Mouse (Mus musculus): ENCODE data around the gene Zfp626. TPM values are rescaled to one million over a fixed set of nuclear protein-coding genes. Genes with fewer than 3 reads are reported as not detected.
"Not testable (repeated sequence)": the region's sequence is repeated elsewhere in the genome, so short reads cannot be mapped to it uniquely, and the experiment has no call there.

Zfp626 gene
- 2.3 and 2.4 TPM in 2 replicates for polyA plus RNA-seq (2015; fragmentation: Nextera tagmentation; extraction: Ambion mirVana)

DNA sequence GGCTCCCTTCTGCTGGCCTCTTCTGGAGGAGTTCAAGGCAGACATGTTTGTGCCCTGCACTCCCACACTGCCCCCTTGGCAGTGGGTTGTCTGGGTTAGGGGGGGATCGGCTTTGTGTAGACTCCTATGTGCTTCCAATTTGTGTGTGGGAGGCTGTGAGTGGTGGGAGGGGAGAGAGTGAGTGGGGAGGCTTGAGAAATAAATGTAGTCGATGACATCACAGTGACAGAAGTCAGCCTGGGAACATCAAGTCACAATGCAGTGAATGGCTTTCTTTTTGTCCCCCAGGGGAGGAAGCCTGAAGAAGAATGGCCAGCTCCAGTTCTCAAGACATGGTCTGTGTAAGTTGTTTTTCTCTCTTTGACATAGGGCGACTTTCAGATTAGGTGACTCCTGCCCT lies at the start of gene Zfp626:
Gene Zfp626, plus strand, starts transcription at position 301 of the 400 bp plus-strand sequence.
- H3K9me3 ChIP-seq (ENCODE audit: control insufficient read depth, low read length); H3K27ac ChIP-seq (ENCODE audit: low read length); H3K4me3 ChIP-seq (ENCODE audit: low read length); H3K27me3 ChIP-seq (ENCODE audit: control insufficient read depth, insufficient read depth, low read depth, low read length); H3K9ac ChIP-seq (ENCODE audit: low read length); H3K4me2 ChIP-seq (ENCODE audit: low read depth, low read length); H3K4me1 ChIP-seq (replicated peaks; ENCODE audit: control insufficient read depth, insufficient read depth, low read length); ATAC-seq (ENCODE audit: low read depth): not testable (repeated sequence)
- H3K36me3 ChIP-seq (ENCODE audit: control insufficient read depth, insufficient read depth, low read length) = peaks cover 12% of the 10 kb centered on the region
- 85% methylated on average over 3 of the region's 3 CpGs for WGBS

DNA sequence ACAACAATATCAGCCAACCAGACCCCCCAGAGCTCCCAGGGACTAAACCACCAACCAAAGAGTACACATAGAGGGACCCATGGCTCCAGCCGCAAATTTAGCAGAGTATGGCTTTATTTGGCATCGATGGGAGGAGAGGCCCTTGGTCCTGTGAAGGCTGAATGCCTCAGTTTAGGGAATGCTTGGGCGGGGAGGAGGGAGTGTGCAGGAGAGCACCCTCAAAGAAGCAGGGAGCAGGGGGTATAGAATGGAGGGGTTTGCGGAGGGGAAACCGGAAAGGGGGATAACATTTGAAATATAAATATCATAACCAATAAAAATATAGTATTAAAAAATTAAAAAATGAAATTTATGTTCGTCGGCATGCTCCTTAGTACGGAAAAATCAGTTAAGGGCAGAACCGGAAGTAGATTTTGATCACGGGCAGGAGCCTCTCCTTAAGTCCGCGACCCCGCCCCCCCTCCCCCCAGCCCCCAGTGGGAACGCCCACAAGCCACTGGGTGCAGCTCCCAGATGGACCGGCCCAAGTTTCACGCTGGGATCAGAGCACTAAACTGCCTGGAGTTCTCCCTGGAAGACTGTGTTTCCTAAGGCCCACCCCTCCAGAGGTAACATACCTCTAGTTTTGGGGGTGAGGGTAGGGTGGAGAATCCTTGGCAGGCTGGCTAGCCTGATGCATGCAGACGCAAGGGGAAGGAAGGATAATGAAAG lies 41.7 kb upstream of the Zfp626 start:
- Histone ChIP-seq H3K4me3 (ENCODE audit: low read length) (peak overlapping the region; percentile 46), H3K27me3 (ENCODE audit: control insufficient read depth, insufficient read depth, low read depth, low read length) (no peaks in the 10 kb centered on the region), H3K4me1 (replicated peaks; ENCODE audit: control insufficient read depth, insufficient read depth, low read length) (no peaks in the 10 kb centered on the region; the same call in 1 of the 2 replicates), H3K27ac (ENCODE audit: low read length) (no peak overlapping the region), H3K9me3 (ENCODE audit: control insufficient read depth, low read length) (no peaks in the 10 kb centered on the region), H3K36me3 (ENCODE audit: control insufficient read depth, insufficient read depth, low read length) (no peaks in the 10 kb centered on the region), H3K4me2 (ENCODE audit: low read depth, low read length) (peak overlapping the region; percentile 65), H3K9ac (ENCODE audit: low read length) (peak overlapping the region; percentile 61)
- WGBS = 4% methylated on average over 17 of the region's 17 CpGs
- peak; percentile 89 for ATAC-seq (ENCODE audit: low read depth)

DNA sequence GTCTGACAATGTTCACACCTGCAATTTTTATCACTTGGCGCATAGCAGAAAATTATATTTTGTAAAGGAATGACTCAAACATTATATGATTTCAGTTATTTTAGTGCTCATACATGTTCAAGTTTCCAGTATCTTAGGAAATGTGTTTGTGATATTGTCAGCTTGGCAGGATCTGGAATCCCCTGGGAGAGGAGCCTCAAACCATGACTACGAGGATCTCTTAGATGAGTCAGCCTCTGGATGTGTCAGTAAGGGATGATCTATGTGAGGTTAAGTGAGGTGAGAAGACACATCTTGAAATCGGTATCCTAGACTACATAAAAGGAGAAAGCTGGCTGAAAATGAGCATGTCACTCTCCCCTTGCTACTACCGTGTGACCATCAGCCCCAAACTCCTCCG lies 17.7 kb upstream of the Zfp626 start:
- Histone ChIP-seq H3K4me3 (ENCODE audit: low read length) (no peak overlapping the region), H3K4me2 (ENCODE audit: low read depth, low read length) (no peak overlapping the region), H3K9me3 (ENCODE audit: control insufficient read depth, low read length) (peaks cover 6% of the 10 kb centered on the region), H3K27me3 (ENCODE audit: control insufficient read depth, insufficient read depth, low read depth, low read length) (no peaks in the 10 kb centered on the region), H3K4me1 (replicated peaks; ENCODE audit: control insufficient read depth, insufficient read depth, low read length) (no peaks in the 10 kb centered on the region), H3K36me3 (ENCODE audit: control insufficient read depth, insufficient read depth, low read length) (no peaks in the 10 kb centered on the region), H3K9ac (ENCODE audit: low read length) (no peak overlapping the region), H3K27ac (ENCODE audit: low read length) (no peak overlapping the region)
- WGBS = 79% methylated on average over 5 of the region's 5 CpGs
- ATAC-seq (ENCODE audit: low read depth) = no peak

DNA sequence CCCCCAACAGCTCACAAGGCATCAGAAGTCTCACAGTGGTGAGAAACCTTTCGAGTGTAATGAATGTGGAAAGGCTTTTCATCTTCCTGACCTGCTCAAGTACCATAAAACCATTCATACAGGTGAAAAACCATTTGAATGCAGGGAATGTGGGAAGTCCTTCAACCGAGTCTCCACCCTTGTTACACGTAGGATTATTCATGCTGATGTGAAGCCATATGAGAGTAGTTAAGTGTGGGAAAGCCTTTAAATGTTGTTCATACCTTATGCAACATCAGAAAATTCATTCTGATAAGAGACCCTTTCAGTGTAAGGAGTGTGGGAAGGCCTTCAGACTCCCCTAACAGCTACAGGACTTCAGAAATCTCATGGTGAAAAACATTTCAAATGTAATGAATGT lies 13.1 kb upstream of the Zfp626 start:
- 49% methylated on average over 2 of the region's 3 CpGs for WGBS
- not testable (repeated sequence) for H3K4me3 ChIP-seq (ENCODE audit: low read length); H3K4me2 ChIP-seq (ENCODE audit: low read depth, low read length); H3K9ac ChIP-seq (ENCODE audit: low read length); H3K9me3 ChIP-seq (ENCODE audit: control insufficient read depth, low read length); H3K36me3 ChIP-seq (ENCODE audit: control insufficient read depth, insufficient read depth, low read length); H3K4me1 ChIP-seq (replicated peaks; ENCODE audit: control insufficient read depth, insufficient read depth, low read length); H3K27me3 ChIP-seq (ENCODE audit: control insufficient read depth, insufficient read depth, low read depth, low read length)
- ATAC-seq (ENCODE audit: low read depth) = peak; percentile 57
- H3K27ac ChIP-seq (ENCODE audit: low read length) = peak overlapping the region; percentile 78

DNA sequence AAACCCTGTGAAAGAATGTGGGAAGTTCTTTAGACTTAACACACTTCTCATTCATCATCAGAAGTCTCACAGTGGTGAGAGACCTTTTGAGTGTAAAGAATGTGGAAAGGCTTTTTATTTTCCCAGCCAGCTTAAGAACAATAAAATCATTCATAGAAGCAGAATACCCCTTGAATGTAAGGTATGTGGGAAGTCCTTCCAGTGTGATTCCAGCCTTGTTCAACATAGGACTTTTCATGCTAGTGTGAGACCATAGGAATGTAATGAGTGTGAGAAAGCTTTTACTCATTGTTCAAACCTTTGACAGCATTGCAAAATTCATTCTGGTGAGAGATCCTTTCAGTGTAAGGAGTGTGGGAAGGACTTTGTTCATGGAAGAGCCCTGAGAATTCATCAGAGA lies 12.4 kb upstream of the Zfp626 start:
- H3K27me3 ChIP-seq (ENCODE audit: control insufficient read depth, insufficient read depth, low read depth, low read length) = no peaks in the 10 kb centered on the region
- no peak overlapping the region for H3K4me2 ChIP-seq (ENCODE audit: low read depth, low read length)
- H3K9ac ChIP-seq (ENCODE audit: low read length) = no peak overlapping the region
- no peak overlapping the region for H3K4me3 ChIP-seq (ENCODE audit: low read length)
- peaks cover 9% of the 10 kb centered on the region; the same call in 1 of the 2 replicates for H3K4me1 ChIP-seq (replicated peaks; ENCODE audit: control insufficient read depth, insufficient read depth, low read length)
- ATAC-seq (ENCODE audit: low read depth) = peak; percentile 59
- no peaks in the 10 kb centered on the region for H3K9me3 ChIP-seq (ENCODE audit: control insufficient read depth, low read length)
- no peaks in the 10 kb centered on the region for H3K36me3 ChIP-seq (ENCODE audit: control insufficient read depth, insufficient read depth, low read length)
- H3K27ac ChIP-seq (ENCODE audit: low read length) = peak overlapping the region; percentile 78

DNA sequence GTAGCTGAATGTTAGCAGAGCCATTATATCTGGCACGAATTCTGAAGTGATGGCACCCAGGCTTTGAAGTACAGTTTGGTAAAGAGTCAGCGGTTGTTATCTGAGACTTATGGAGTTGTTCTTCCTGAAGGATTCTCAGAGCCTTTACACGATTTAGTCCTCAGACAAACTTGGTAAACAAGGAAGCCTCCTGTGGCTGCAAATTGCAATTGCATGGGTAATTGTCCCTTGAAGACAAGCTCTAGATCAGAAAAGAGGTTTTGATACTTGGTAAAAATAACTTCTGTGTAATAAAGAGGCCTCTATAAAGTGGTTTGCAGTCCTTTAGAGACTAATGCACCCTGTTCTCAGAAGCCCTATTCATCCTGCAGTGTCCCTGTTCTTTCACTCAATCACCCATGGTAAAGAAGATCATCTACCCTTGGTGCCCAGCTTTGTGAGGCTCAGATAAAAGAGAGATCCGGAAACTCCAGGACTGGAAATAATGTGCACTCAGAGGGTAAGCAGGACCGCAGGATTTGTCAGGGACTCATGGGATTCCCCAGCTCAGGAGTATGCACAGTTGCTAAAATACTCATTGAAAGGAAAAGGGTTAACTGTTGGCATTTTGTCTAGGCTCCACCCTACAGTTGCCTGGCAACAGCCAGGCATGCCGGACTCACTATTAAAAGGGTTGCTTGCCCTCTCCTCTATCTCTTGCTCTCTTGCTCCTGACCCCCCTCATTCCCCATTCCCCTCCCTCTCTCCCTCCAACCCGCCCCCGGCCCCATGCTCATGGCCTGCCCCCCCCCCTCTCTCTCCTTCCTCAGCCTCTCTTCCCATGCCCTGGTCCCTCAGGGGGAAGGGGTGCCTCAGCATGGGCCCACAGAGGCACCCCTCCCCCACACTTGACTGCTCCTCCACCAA lies 8.8 kb upstream of the Zfp626 start:
- H3K27me3 ChIP-seq (ENCODE audit: control insufficient read depth, insufficient read depth, low read depth, low read length) = no peaks in the 10 kb centered on the region
- H3K9ac ChIP-seq (ENCODE audit: low read length) = no peak overlapping the region
- H3K27ac ChIP-seq (ENCODE audit: low read length) = peak overlapping the region; percentile 42; the same call in 1 of the 2 replicates
- peaks cover 9% of the 10 kb centered on the region; the same call in 1 of the 2 replicates for H3K4me1 ChIP-seq (replicated peaks; ENCODE audit: control insufficient read depth, insufficient read depth, low read length)
- H3K4me2 ChIP-seq (ENCODE audit: low read depth, low read length) = peak overlapping the region; percentile 35; the same call in 1 of the 2 replicates
- H3K9me3 ChIP-seq (ENCODE audit: control insufficient read depth, low read length) = no peaks in the 10 kb centered on the region
- no peaks in the 10 kb centered on the region for H3K36me3 ChIP-seq (ENCODE audit: control insufficient read depth, insufficient read depth, low read length)
- H3K4me3 ChIP-seq (ENCODE audit: low read length) = no peak overlapping the region
- WGBS = 18% methylated on average over 8 of the region's 8 CpGs
- ATAC-seq (ENCODE audit: low read depth) = peak; percentile 73; the same call in 1 of the 2 replicates

DNA sequence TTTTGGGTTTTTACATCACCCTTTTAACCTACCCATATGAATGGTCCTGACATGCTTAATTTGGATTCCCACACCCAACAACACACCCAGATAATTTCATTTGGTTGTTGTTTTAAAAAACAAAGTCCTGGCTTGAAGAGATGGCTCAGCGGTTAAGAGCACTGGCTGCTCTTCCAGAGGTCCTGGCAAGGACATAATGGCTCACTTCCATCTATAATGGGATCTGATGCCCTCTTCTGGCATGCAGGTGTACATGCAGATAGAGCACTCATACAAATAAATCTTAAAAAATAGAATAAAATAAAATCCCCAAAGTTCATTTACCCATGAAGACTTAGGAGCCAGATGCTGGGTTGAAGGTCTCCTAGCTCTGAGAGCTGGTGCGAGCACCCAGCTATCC lies 5.9 kb upstream of the Zfp626 start:
- H3K4me1 ChIP-seq (replicated peaks; ENCODE audit: control insufficient read depth, insufficient read depth, low read length) = peaks cover 13% of the 10 kb centered on the region; the same call in 1 of the 2 replicates
- no peak for ATAC-seq (ENCODE audit: low read depth)

DNA sequence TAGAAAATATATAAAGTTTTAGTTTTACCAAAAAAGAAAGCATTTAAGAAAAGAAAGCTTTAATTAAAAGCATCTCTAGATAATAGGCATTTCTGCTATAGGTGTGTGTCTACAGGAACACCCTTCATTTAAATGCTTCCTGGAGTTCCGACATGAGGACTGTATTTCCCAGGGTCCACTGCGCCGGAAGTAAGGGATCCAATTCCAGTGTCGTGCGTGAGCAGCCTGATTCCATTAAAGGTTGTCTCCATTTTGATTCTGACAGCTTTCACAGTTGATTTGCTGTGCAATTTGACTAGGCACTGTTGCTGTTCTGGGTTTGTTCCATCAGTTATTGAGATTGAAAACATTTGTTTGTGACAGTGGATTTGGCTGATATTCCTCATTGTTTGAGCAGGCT lies 4.0 kb upstream of the Zfp626 start:
- Histone ChIP-seq H3K4me3 (ENCODE audit: low read length) (no peak overlapping the region), H3K9me3 (ENCODE audit: control insufficient read depth, low read length) (no peaks in the 10 kb centered on the region), H3K4me1 (replicated peaks; ENCODE audit: control insufficient read depth, insufficient read depth, low read length) (peaks cover 13% of the 10 kb centered on the region; the same call in 1 of the 2 replicates), H3K27ac (ENCODE audit: low read length) (no peak overlapping the region), H3K27me3 (ENCODE audit: control insufficient read depth, insufficient read depth, low read depth, low read length) (no peaks in the 10 kb centered on the region), H3K4me2 (ENCODE audit: low read depth, low read length) (no peak overlapping the region), H3K9ac (ENCODE audit: low read length) (no peak overlapping the region), H3K36me3 (ENCODE audit: control insufficient read depth, insufficient read depth, low read length) (no peaks in the 10 kb centered on the region; the same call in 1 of the 2 replicates)
- 68% methylated on average over 5 of the region's 5 CpGs for WGBS
- ATAC-seq (ENCODE audit: low read depth) = no peak

More for the DNA sequence above, 5.9 kb upstream of the Zfp626 start:
- no peaks in the 10 kb centered on the region for H3K9me3 ChIP-seq (ENCODE audit: control insufficient read depth, low read length)
- no peaks in the 10 kb centered on the region for H3K27me3 ChIP-seq (ENCODE audit: control insufficient read depth, insufficient read depth, low read depth, low read length)
- 46% methylated on average over 2 of the region's 2 CpGs for WGBS
- H3K4me3 ChIP-seq (ENCODE audit: low read length) = no peak overlapping the region
- H3K4me2 ChIP-seq (ENCODE audit: low read depth, low read length) = no peak overlapping the region
- H3K9ac ChIP-seq (ENCODE audit: low read length) = no peak overlapping the region
- no peak overlapping the region for H3K27ac ChIP-seq (ENCODE audit: low read length)
- H3K36me3 ChIP-seq (ENCODE audit: control insufficient read depth, insufficient read depth, low read length) = no peaks in the 10 kb centered on the region
